Mouse (Mus musculus): ENCODE measurements around the gene Ruvbl2. TPM values are rescaled to one million over a fixed set of nuclear protein-coding genes. Genes with fewer than 3 reads are reported as not detected.
"Not testable (repeated sequence)": the region's sequence is repeated elsewhere in the genome, so short reads cannot be mapped to it uniquely, and the experiment has no call there.

The Ruvbl2 gene
- total RNA-seq, 2 experiments from 2014 or later, result 20.3 to 23.7 TPM

GRCm38 (mm10) chr7:45462868-45463267 is 25.0 kb upstream of the Ruvbl2 start:
- intact Hi-C loops (cut with DNase I; ENCODE audit: low total_unique reads), result not testable (repeated sequence)

GRCm38 (mm10) chr7:45462325-45462724 is 24.4 kb upstream of the Ruvbl2 start:
- DNase-seq, result no peak
- intact Hi-C loops (cut with DNase I; ENCODE audit: low total_unique reads), result no loop called here

More at GRCm38 (mm10) chr7:45462868-45463267, 25.0 kb upstream of the Ruvbl2 start:
- DNase-seq, result not testable (repeated sequence)

GRCm38 (mm10) chr7:45461781-45462180 is 23.9 kb upstream of the Ruvbl2 start:
- no peak for DNase-seq
- intact Hi-C loops (cut with DNase I; ENCODE audit: low total_unique reads), result no loop called here

GRCm38 (mm10) chr7:45461326-45461725 is 23.4 kb upstream of the Ruvbl2 start:
- intact Hi-C loops (cut with DNase I; ENCODE audit: low total_unique reads), result no loop called here
- peak; percentile 17 for DNase-seq

- DNase-seq, result peak; percentile 69
- intact Hi-C loops (cut with DNase I; ENCODE audit: low total_unique reads), result no loop called here
Measured at GRCm38 (mm10) chr7:45460860-45461314, 23.0 kb upstream of the Ruvbl2 start.

- intact Hi-C loops (cut with DNase I; ENCODE audit: low total_unique reads), result no loop called here
- DNase-seq, result no peak
Measured at GRCm38 (mm10) chr7:45460377-45460776, 22.5 kb upstream of the Ruvbl2 start.

- peak; percentile 97 for DNase-seq
- intact Hi-C loops (cut with DNase I; ENCODE audit: low total_unique reads), result not testable (repeated sequence)
Measured at GRCm38 (mm10) chr7:45459564-45460140, 21.8 kb upstream of the Ruvbl2 start, which contains the start of gene Ftl1. Gene Ftl1 (minus strand): TSS chr7:45459884.

GRCm38 (mm10) chr7:45458748-45459563 is 21.1 kb upstream of the Ruvbl2 start:
- intact Hi-C loops (cut with DNase I; ENCODE audit: low total_unique reads), result no loop called here
- DNase-seq, result peak; percentile 86

- DNase-seq, result peak; percentile 24
- intact Hi-C loops (cut with DNase I; ENCODE audit: low total_unique reads), result no loop called here
Measured at GRCm38 (mm10) chr7:45457204-45458060, 19.5 kb upstream of the Ruvbl2 start.

GRCm38 (mm10) chr7:45456721-45457203 is 18.9 kb upstream of the Ruvbl2 start:
- intact Hi-C loops (cut with DNase I; ENCODE audit: low total_unique reads), result no loop called here
- no peak for DNase-seq

GRCm38 (mm10) chr7:45455932-45456696 is 18.2 kb upstream of the Ruvbl2 start:
- DNase-seq, result no peak
- intact Hi-C loops (cut with DNase I; ENCODE audit: low total_unique reads), result no loop called here

GRCm38 (mm10) chr7:45454971-45455370 is 17.1 kb upstream of the Ruvbl2 start:
- intact Hi-C loops (cut with DNase I; ENCODE audit: low total_unique reads), result no loop called here
- DNase-seq, result no peak

GRCm38 (mm10) chr7:45451344-45451982 is 13.6 kb upstream of the Ruvbl2 start:
- intact Hi-C loops (cut with DNase I; ENCODE audit: low total_unique reads), result no loop called here
- DNase-seq, result peak; percentile 82

GRCm38 (mm10) chr7:45449974-45450373 is 12.1 kb upstream of the Ruvbl2 start:
- intact Hi-C loops (cut with DNase I; ENCODE audit: low total_unique reads), result no loop called here

GRCm38 (mm10) chr7:45447325-45447990 is 9.6 kb upstream of the Ruvbl2 start:
- intact Hi-C loops (cut with DNase I; ENCODE audit: low total_unique reads), result no loop called here
- DNase-seq, result no peak

More at GRCm38 (mm10) chr7:45449974-45450373, 12.1 kb upstream of the Ruvbl2 start:
- no peak for DNase-seq

GRCm38 (mm10) chr7:45446589-45446988 is 8.7 kb upstream of the Ruvbl2 start:
- intact Hi-C loops (cut with DNase I; ENCODE audit: low total_unique reads), result no loop called here

GRCm38 (mm10) chr7:45443526-45444420 is 5.9 kb upstream of the Ruvbl2 start:
- intact Hi-C loops (cut with DNase I; ENCODE audit: low total_unique reads), result no loop called here
- DNase-seq, result no peak

More at GRCm38 (mm10) chr7:45446589-45446988, 8.7 kb upstream of the Ruvbl2 start:
- no peak for DNase-seq

Data from gastrocnemius, postnatal 14 days (tissue).